Mouse (Mus musculus) liver, adult 2 months (tissue): ENCODE results near the gene Entpd3. TPM values are rescaled to one million over a fixed set of nuclear protein-coding genes. Genes with fewer than 3 reads are reported as not detected.

ENCODE experiments used
- DNase-seq: peaks from one replicate; pipeline ENCODE4 v3.0.0-alpha.2; 2011; ENCODE audit warnings: low read depth, low spot score; ENCODE audit errors: extremely low read depth
- H3K27ac ChIP-seq: fragments of 200-500 bp; replicated peaks from 2 replicates; pipeline ENCODE4 v1.5.1; 2012; ENCODE audit warnings: low read depth, mild to moderate bottlenecking, control low read depth, inconsistent platforms, low read length; ENCODE audit not compliant: insufficient read depth
- H3K27me3 ChIP-seq: fragments of 200-500 bp; 2 replicates; pipeline ENCODE4 v1.6.1; 2012; ENCODE audit warnings: mild to moderate bottlenecking, moderate library complexity, low read length, inconsistent platforms; ENCODE audit not compliant: control insufficient read depth, insufficient read depth
- H3K36me3 ChIP-seq: fragments of 200-500 bp; 2 replicates; pipeline ENCODE4 v1.6.1; 2012; ENCODE audit warnings: low read length, inconsistent platforms; ENCODE audit not compliant: control insufficient read depth, insufficient read depth
- H3K4me1 ChIP-seq: fragments of 200-500 bp; 2 replicates; pipeline ENCODE4 v1.6.1; 2011; ENCODE audit warnings: low read length; ENCODE audit not compliant: control insufficient read depth, insufficient read depth
- H3K4me3 ChIP-seq: fragments of 200-500 bp; 2 replicates; pipeline ENCODE4 v1.5.1; 2011; ENCODE audit warnings: low read depth, mild to moderate bottlenecking, control low read depth, low read length, moderate library complexity; ENCODE audit not compliant: insufficient read depth
- H3K79me2 ChIP-seq: fragments of 200-500 bp; 2 replicates; pipeline ENCODE4 v1.6.1; 2012; ENCODE audit warnings: inconsistent platforms, mild to moderate bottlenecking, low read length, moderate library complexity; ENCODE audit not compliant: control insufficient read depth, insufficient read depth
- H3K9ac ChIP-seq: fragments of 200-500 bp; 2 replicates; pipeline ENCODE4 v1.6.1; 2012; ENCODE audit warnings: low read depth, mild to moderate bottlenecking, control low read depth, inconsistent platforms, low read length
- CTCF ChIP-seq: fragments of 200-500 bp; IDR thresholded peaks from 2 replicates; pipeline ENCODE4 v1.5.1; 2011; ENCODE audit warnings: low read depth, low read length, control low read depth
- POLR2A ChIP-seq: fragments of 200-500 bp; IDR thresholded peaks from 2 replicates; pipeline ENCODE4 v1.6.1; 2011; ENCODE audit warnings: low read length, control low read depth; ENCODE audit not compliant: insufficient read depth; ENCODE audit errors: extremely low read depth
- WGBS: fragments of 180-500 bp; shearing (Covaris S2); methylation state at CpG from one replicate; pipeline ENCODE4 v1.1.7; 2018; 5-methylcytosine and 5-hydroxymethylcytosine counted together
- polyA plus RNA-seq: library from polyadenylated mRNA; depleted of rRNA; stranded (reverse); fragments of >200 nt; gene quantifications from 2 replicates; pipeline ENCODE4 v1.2.3, GENCODE M21; 2012
- total RNA-seq: library from RNA; depleted of rRNA; stranded (reverse); fragments of >200 nt; gene quantifications from 2 replicates; pipeline ENCODE4 v1.2.3, GENCODE M21; 2014

The Entpd3 gene
- total and polyA plus RNA-seq, 2 experiments = not detected

GRCm38 (mm10) chr9:120591490-120591889 is 51.9 kb downstream of the Entpd3 start:
- H3K4me1 ChIP-seq = no peaks in the 10 kb centered on the region
- DNase-seq = peak; percentile 55
- H3K4me3 ChIP-seq = no peak overlapping the region
- no peak overlapping the region for H3K27ac ChIP-seq
- no peaks in the 10 kb centered on the region for H3K27me3 ChIP-seq
- no peak overlapping the region for H3K9ac ChIP-seq
- TF ChIP-seq POLR2A (no peak), CTCF (peak; percentile 78)
- H3K79me2 ChIP-seq = no peaks in the 10 kb centered on the region
- under 1% methylated on average over 9 of the region's 9 CpGs for WGBS
- H3K36me3 ChIP-seq = no peaks in the 10 kb centered on the region

GRCm38 (mm10) chr9:120593383-120594101 is 53.9 kb downstream of the Entpd3 start:
- Histone ChIP-seq H3K79me2 (no peaks in the 10 kb centered on the region), H3K36me3 (no peaks in the 10 kb centered on the region), H3K4me3 (no peak overlapping the region), H3K4me1 (no peaks in the 10 kb centered on the region), H3K27me3 (no peaks in the 10 kb centered on the region), H3K9ac (no peak overlapping the region), H3K27ac (no peak overlapping the region)
- DNase-seq = no peak
- TF ChIP-seq POLR2A (no peak), CTCF (no peak)
- 72% methylated on average over 9 of the region's 9 CpGs for WGBS

GRCm38 (mm10) chr9:120594839-120595238 is 55.2 kb downstream of the Entpd3 start:
- Histone ChIP-seq H3K36me3 (no peaks in the 10 kb centered on the region), H3K4me3 (no peak overlapping the region), H3K27me3 (no peaks in the 10 kb centered on the region), H3K79me2 (no peaks in the 10 kb centered on the region), H3K9ac (no peak overlapping the region), H3K27ac (no peak overlapping the region), H3K4me1 (no peaks in the 10 kb centered on the region)
- WGBS = 87% methylated on average over 6 of the region's 6 CpGs
- no peak for DNase-seq
- TF ChIP-seq POLR2A (no peak), CTCF (no peak)

GRCm38 (mm10) chr9:120595306-120595705 is 55.7 kb downstream of the Entpd3 start:
- Histone ChIP-seq H3K4me1 (no peaks in the 10 kb centered on the region), H3K79me2 (no peaks in the 10 kb centered on the region), H3K9ac (no peak overlapping the region), H3K4me3 (no peak overlapping the region), H3K27me3 (no peaks in the 10 kb centered on the region), H3K36me3 (no peaks in the 10 kb centered on the region), H3K27ac (no peak overlapping the region)
- WGBS = 81% methylated on average over 4 of the region's 4 CpGs
- no peak for DNase-seq
- TF ChIP-seq POLR2A (no peak), CTCF (no peak)

GRCm38 (mm10) chr9:120601488-120602171 is 62.0 kb downstream of the Entpd3 start:
- Histone ChIP-seq H3K9ac (peak overlapping the region; percentile 25), H3K27me3 (no peaks in the 10 kb centered on the region), H3K36me3 (no peaks in the 10 kb centered on the region), H3K79me2 (no peaks in the 10 kb centered on the region), H3K4me3 (peak overlapping the region; percentile 50), H3K27ac (peak overlapping the region; percentile 86), H3K4me1 (peaks cover 5% of the 10 kb centered on the region)
- TF ChIP-seq POLR2A (no peak), CTCF (peak; percentile 93)
- WGBS = 11% methylated on average over 17 of the region's 17 CpGs
- peak; percentile 99 for DNase-seq
